Mouse (Mus musculus): ENCODE measurements around the gene Galnt16. TPM values are rescaled to one million over a fixed set of nuclear protein-coding genes. Genes with fewer than 3 reads are reported as not detected.
A peak's percentile ranks its signal among the peaks of the same experiment; 100 is the strongest.

Gene Galnt16
- 10 to 100 TPM; 84.0 to 91.5 TPM for total RNA-seq (2021)
- long read RNA-seq, full-length matches to known transcripts = 28 of 42 reads
- long read RNA-seq, partial matches to known transcripts = 4 of 42 reads
- long read RNA-seq, other reads (novel, unspliced or antisense) = 10 of 42 reads

GRCm38 (mm10) chr12:80517977-80518376 lies at the start of gene Galnt16:
Gene Galnt16 (plus strand): TSS chr12:80518277.
- no peak for DNase-seq (ENCODE audit: low spot score in 2 of 2)

- no peak for DNase-seq (ENCODE audit: low spot score in 2 of 2)
Measured at GRCm38 (mm10) chr12:80470206-80470605, 47.9 kb upstream of the Galnt16 start.

DNA sequence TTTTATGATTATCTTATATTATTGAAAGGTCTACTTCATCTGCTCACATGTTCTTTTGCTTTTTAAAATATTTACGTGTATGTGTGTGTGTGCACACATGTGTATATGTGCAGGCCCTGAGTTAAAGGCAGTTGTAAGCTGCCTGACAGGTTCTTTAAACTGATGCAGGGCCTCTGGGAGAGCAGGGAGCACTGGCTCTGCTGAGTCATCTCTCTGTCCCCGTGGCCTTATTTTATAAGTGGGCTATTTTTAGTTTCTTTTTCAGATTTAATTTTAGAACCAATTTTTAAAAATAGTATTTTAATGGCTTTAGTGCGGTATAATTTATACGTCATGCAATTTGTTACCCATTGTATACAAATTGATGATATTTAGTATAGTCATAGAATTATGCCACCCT lies 46.2 kb upstream of the Galnt16 start:
- DNase-seq (ENCODE audit: low spot score in 2 of 2) = no peak

GRCm38 (mm10) chr12:80473731-80474130 lies 44.3 kb upstream of the Galnt16 start:
- DNase-seq (ENCODE audit: low spot score in 2 of 2) = no peak

DNA sequence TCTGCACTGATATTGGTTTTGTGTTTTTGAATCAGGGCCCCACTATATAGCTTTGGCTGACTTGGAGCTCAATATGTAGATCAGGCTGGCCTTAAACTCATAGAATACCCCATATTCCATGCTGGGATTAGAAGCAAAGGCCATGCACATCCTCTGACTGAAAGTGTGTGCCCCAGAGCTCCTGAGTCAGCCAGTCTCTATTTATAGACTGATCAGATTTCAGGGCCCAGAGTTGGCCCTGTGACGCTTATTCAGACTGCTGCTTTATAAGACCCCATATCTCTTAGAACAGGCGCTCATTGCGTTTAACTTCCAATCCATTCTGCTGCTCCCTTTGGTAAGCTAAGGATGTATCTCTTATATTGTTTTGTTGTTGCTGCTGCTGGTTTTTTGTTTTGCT lies 38.1 kb upstream of the Galnt16 start:
- no peak for DNase-seq (ENCODE audit: low spot score in 2 of 2)

DNA sequence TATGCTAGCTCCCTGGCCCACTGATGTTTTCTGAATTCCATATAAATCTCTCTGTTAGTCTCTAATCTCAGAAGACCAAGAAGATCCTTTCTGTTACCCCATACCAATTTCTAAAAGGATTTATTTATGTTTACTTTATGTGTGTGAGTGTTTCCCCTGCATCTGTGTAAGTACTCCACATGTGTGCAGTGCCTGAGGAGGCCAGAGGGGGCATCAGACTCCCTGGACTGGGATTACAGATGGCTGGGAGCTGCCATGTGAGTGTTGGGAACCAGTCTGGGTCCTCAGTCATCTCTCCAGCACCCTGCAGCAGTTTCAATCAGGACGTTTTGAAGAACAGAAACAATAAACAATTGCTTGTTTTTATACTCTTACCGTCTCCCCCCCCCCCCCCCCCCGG lies 34.7 kb upstream of the Galnt16 start:
- no peak for DNase-seq (ENCODE audit: low spot score in 2 of 2)

- no peak for DNase-seq (ENCODE audit: low spot score in 2 of 2)
Measured at GRCm38 (mm10) chr12:80493311-80493710, 24.8 kb upstream of the Galnt16 start.

DNA sequence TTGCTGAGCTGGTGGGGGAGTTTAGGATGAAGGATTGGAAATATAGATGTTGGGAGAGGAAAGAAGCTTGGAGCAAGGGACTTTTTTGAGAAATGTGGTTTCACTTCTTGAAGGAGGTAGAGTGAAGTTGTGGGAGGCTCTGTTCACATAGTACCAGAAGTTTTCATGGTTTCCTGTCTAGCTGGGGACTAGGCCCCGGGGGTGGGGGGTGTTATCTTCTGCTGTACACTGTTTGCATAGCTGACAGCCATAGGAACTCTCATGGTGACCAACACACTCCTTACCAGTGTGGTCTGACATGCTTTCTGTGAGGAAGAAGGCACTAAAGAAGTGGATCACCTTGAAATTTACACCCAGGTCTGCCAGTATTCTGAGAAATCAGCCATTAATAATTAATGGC lies 22.4 kb upstream of the Galnt16 start:
- no peak for DNase-seq (ENCODE audit: low spot score in 2 of 2)

GRCm38 (mm10) chr12:80498356-80498755 lies 19.7 kb upstream of the Galnt16 start:
- no peak for DNase-seq (ENCODE audit: low spot score in 2 of 2)

DNA sequence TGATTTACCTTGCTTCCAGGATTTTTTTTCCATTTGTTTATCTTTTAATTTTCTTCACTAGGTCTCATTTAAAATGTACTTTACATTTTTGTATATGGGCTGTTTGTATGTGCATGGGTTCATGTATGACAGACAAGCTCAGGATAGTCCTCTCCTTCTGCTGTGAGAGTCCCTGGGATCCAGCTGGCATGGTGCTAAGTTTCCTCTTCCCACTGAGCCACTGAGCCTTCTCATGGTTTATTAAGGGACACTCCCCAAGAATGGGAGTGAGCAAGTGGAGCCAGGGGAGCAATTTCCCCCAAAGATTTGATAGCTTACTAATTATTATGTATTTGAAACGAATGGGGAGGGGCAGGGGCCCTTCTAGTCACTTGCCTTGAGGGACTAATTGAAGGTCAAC lies 17.6 kb upstream of the Galnt16 start:
- DNase-seq (ENCODE audit: low spot score in 2 of 2) = no peak

DNA sequence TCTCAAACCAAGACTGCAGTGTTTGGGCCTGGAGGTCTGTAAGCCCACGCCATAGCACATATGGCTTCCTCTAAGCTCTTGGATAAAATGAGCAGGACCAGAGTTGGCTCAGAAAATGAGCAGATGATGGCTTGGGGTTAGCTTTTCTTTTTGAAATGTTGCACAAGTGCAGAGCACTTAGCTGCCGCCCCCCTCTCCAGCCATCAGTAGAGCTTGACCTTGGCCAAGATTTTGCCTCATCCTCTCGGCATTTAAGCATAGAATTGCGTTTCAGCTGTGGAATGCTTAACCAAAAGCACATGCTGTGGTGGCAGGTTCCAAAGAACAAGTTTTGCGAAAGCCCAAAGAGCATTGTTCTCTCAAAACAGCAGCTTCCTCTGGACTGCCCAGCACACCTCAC lies 13.4 kb upstream of the Galnt16 start:
- DNase-seq (ENCODE audit: low spot score in 2 of 2) = no peak

GRCm38 (mm10) chr12:80507041-80507745 lies 10.9 kb upstream of the Galnt16 start:
- no peak for DNase-seq (ENCODE audit: low spot score in 2 of 2)

DNA sequence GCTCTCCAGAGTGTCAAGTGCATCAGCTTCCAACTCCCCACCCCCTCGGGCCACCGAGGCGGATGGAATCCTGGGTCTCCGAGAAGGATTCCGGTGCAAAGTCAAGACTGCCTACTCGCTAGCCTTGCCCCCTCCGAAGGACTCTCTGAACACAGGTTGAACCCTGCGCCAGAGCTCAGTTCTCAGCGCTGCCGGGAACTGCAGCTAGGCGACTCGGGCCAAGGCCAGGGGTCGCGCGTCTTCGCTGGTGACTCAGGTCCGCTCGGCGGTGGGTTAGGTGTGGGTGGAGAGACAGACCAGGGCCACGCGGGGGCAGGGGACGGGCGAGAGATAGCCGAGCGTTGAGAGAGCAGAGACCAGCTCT lies 298 bp downstream of the Galnt16 start:
- peak; percentile 41 to 49 for DNase-seq (ENCODE audit: low spot score in 2 of 2)

DNA sequence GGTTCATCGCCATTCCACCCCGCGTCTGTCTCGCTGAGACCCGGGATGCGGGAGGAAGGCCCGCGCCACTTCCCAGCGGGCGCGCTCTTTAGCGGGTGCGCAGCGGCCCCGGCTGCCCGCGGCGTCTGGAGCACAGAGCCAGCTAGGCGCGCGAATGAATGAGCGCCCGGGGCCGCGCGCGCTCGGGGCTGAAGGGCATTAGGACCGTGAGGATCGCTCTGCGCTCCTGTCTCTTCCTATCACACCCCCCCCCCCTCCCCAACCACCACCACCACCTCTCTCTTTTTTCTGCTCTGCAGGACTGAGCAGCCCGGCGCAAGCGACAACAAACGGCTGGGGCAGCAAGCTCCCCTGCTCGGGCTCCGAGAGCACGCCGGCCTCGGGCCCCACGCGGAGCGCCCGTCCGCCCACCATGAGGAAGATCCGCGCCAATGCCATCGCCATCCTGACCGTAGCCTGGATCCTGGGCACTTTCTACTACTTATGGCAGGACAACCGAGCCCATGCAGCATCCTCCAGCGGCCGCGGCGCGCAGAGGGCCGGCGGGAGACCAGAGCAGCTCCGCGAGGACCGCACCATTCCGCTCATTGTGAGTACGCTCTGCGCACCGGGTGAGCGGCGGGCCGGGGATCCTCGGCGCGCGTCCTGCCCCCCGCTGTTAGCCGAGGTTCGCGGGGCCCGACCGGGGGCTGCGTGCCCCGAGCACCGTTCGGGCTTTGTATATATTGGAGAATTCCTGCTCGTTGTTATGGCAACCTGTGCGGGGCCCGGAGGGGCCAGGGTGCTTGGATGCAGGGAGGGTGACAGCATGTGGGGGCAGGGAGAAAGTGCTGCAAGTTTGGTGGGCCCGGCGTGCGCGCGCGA lies 912 bp downstream of the Galnt16 start:
- DNase-seq (ENCODE audit: low spot score in 2 of 2) = peak; percentile 70 to 76

- peak; percentile 83 to 88 for DNase-seq (ENCODE audit: low spot score in 2 of 2)
Measured at GRCm38 (mm10) chr12:80519621-80520332, 1.7 kb downstream of the Galnt16 start.

DNA sequence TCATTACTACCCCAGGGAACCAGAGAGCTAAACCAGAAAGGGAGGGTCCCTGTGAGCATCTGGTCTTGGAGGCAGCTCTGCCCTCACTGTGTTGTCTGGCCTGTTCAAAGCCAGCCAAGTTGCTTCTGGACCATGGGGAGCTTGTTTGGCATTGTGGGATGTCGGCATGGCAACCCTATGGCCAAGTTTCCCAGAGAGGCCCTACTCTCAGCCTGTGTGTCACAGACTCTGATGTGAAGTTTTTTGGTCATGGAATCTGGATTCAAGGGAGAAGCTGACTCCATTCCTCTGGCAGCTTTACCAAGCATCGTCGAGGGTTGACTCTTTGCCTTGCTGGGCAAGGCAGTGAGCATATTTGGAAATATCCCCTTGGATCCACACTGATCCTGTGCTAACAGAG lies 3.9 kb downstream of the Galnt16 start:
- peak in 1 of 2 experiments; percentile 45 for DNase-seq (ENCODE audit: low spot score in 2 of 2)

DNA sequence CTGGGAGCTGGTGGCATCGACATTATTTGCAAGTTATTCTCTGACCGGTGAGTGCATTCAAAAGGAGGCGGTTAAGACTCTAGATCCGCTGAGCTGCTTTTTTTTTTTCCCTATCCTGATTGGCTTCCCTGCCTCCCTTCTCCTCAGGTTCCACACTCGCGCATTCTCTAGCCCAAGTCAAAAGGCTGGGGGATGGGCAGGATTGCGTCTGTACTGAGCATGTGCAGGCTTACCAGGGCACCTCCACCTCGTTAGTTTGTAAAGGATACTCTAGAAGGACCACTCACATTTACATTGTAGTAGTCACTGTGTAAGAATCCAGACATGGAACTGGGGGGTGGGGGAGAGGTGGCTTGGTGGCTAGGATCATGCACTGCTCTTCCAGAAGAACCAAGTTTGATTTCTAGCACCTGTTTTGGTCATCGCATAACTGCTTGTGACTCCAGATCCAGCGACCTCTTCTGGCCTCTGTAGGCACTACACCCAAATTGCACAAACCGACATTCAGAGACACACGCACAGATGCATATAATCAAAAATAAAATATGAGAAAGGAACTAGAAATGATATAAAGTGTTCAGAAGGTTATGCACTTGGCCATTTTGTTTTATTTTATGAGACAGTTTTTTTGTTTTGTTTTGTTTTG lies 6.3 kb downstream of the Galnt16 start:
- no peak for DNase-seq (ENCODE audit: low spot score in 2 of 2)

GRCm38 (mm10) chr12:80525513-80525912 lies 7.4 kb downstream of the Galnt16 start:
- no peak for DNase-seq (ENCODE audit: low spot score in 2 of 2)

DNA sequence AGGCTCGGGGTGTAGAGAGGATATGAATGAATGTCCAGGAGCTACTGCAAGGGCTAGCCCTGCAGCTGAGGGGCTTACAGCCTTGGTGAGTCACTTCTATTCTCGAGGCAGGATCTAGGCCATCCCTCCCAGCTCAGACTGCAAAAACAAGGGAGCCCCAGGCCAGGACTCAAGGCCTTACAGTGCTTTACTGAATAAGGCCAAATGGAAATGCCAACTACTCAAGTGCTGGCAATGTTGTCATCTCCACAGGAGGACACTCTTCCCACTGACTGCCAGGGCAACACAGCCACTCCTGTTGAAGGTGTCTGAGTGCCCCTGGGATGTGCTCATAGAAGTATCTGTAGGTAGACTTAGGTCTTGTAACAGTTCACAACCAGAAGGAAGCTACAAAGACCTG lies 8.4 kb downstream of the Galnt16 start:
- DNase-seq (ENCODE audit: low spot score in 2 of 2) = no peak

GRCm38 (mm10) chr12:80527727-80528389 lies 9.8 kb downstream of the Galnt16 start:
- DNase-seq (ENCODE audit: low spot score in 2 of 2) = peak in 1 of 2 experiments; percentile 37

DNA sequence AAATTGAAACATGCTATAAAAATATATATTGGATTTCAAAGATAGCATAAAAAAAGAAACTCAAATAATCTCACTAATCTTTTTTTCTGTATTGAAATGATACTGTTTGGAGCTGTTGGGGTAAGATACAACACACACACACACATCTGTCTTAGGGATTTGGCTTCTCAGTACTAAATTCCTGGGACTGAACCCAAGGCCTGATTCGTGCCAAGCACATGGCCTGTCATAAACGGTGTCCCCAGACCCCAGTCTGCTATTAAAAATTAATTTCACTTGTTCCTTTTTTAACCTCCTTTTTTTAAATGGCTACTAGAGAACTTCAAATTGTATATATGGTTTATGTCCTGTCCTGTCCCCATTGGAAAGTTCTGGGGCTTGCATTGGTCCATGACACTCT lies 12.0 kb downstream of the Galnt16 start:
- no peak for DNase-seq (ENCODE audit: low spot score in 2 of 2)
